Mouse (Mus musculus) CD4-positive helper T cell, adult 2 months (primary cell): Measurements from ENCODE around the gene Prss41.
"Not testable (repeated sequence)": the region's sequence is repeated elsewhere in the genome, so short reads cannot be mapped to it uniquely, and the experiment has no call there.

ENCODE experiments used
- DNase-seq: peaks from one replicate; pipeline ENCODE4 v3.0.0-alpha.2; 2012; ENCODE audit warnings: low read depth, missing footprints, low spot score

Gene Prss41

DNA sequence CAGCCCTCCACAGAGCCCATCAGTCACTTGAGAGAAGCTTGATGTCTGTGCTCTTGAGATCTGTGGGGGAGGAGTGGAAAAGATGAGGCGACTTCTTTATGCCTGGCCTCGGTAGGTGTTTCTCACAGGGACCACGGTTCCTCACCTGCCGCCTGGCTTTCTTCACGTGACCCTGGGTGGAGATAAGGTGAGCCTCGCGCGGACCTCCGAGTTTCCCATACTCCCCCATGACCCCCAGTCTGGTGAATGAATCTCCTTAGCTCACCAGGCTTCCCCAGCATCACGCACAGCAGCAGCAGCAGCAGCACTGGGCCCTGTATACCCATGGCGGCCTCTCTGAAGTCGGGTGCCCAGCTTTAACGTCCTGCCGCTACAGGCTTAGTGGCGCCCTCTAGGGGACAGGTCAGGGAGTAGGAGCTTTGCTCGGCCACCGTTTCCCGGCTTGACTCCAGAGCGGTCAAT is at the start of gene Prss41, which contains the start of gene Prss32:
Gene Prss41 (minus strand): TSS at position 361 of the 462 bp plus-strand sequence.
Gene Prss32 (plus strand): TSS at position 44 of the 462 bp plus-strand sequence.
- peak; percentile 76 for DNase-seq

DNA sequence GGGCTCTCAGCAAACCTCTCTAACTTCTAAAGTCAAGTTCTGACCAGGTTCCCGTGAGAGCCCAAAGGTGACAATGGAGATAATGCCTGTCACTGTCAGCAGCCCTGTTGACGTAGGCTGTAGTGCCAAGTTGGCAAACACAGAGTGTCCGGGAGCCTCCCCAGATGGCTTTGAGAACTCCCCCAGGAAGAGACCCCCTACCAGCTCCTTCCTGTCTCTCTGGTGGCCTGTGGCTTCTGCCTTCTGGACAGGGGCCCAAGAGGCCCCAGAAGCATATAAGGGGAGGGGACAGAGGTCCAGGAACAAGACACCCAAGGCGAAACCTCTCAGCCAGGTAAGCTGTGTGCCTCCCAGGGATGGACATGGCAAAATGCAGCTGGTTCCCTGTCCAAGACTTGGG is 36.6 kb upstream of the Prss41 start, which contains the start of the genes Dcpp1 and Dcpp2:
Gene Dcpp1 (plus strand): TSS at position 301 of the 400 bp plus-strand sequence.
Gene Dcpp2 (plus strand): TSS at position 305 of the 400 bp plus-strand sequence.
- not testable (repeated sequence) for DNase-seq

DNA sequence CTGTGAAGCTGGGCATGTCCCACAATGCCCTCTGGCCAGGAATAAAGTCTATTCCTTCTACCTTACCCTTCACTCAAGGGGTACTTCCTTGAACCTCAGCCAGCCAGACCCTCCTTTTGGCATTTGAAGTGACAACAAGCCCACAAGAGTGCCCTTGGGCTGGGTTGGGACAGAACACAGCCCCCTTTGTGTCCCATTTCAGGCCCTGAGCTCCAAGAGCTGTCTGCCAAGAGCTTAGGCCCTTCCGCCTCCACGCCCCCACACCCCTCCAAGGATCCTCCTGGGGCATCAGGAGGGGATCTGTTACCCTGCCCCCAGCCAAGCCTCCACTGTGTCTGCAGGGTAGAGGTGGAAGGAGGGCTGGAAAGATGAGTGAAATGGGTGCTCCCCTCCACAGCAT is 33.2 kb upstream of the Prss41 start:
- DNase-seq: no peak

GRCm38 (mm10) chr17:23876741-23877140 is 32.8 kb upstream of the Prss41 start:
- DNase-seq: no peak

DNA sequence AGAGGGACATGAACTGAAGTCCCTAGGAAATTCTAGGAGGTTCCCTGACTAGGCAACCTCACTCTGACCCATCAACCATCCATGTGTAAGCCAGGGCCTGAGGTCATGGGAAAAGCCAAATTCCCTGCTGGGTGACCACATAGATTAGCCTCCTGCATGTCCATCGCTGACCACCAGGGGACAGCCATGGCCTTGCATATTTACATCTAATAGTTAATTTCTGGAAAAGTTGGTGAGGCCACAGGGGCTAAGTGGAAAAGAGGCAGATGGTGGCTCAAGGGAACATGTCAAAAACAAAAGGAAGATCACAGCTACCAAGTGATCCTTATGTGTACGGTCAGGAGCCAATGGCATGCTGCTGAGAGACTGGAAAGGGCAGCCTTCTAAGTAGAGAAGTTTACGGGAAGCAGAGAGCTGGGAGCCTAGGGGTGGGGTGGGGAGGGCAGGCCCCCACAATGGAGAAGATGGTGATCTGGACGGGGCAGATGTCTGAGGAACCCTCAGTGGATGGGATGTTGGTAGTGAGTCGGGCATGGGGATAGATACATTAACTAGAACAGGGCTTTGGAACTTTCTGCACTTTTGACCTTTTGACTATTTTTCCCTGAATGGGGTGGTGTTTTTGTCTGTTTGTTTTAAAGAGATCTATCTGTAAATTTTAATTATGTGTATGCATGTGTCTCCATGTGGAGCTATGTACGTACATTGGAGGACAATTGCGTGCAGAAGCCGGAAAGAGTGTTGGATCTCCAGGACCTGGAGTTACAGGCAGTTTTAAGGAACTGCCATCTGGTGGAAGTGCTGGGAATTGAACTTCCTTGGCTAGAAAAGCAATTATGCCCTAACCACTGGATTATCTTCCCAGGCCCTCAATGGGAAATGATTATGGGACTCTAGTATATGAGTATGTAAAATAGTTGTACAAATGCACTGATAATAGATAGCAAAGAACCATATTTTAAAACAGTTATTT is 30.2 kb upstream of the Prss41 start:
- no peak for DNase-seq

DNA sequence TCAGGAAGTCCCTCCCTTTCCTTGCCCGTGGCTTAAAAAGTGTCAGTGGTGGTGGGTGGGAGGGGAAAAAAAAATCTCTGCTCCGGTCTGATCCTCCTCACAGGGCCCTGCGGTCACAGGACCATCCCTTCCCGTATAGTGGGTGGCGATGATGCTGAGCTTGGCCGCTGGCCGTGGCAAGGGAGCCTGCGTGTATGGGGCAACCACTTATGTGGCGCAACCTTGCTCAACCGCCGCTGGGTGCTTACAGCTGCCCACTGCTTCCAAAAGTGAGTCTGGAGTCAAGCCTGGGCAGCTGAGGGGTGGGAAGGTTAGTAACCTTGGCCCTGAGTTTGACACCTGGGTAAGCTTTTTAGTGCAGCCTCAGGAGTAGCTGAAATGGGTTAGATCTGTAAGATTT is 24.5 kb upstream of the Prss41 start:
- no peak for DNase-seq

DNA sequence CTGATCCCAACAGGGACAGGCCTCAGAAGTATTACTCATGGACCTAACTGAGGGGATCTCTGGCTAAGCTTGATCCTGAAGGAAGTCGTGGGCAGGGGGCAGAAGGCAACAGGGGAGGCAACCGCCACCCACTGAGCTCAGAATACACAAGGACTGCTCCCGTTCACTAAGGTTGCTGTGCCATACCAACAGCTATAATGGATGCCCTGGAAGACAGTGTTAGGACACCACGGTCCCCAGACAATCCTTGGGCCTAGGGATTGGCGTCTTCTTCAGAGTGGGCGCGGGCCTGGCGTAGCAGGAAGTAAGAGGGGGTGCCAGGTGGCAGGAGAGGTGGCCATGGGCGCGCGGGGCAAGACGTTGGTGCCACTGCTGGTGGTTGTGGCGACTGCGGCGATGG is 23.8 kb upstream of the Prss41 start, which contains the start of gene Prss21:
Gene Prss21 (plus strand): TSS at position 301 of the 400 bp plus-strand sequence.
- DNase-seq: no peak

GRCm38 (mm10) chr17:23862926-23863325 is 19.0 kb upstream of the Prss41 start:
- no peak for DNase-seq

- no peak for DNase-seq
Observed at GRCm38 (mm10) chr17:23857913-23858312, 13.9 kb upstream of the Prss41 start.

GRCm38 (mm10) chr17:23857193-23857592 is 13.2 kb upstream of the Prss41 start:
- DNase-seq: no peak

- DNase-seq: no peak
Observed at GRCm38 (mm10) chr17:23854229-23854765, 10.3 kb upstream of the Prss41 start.

DNA sequence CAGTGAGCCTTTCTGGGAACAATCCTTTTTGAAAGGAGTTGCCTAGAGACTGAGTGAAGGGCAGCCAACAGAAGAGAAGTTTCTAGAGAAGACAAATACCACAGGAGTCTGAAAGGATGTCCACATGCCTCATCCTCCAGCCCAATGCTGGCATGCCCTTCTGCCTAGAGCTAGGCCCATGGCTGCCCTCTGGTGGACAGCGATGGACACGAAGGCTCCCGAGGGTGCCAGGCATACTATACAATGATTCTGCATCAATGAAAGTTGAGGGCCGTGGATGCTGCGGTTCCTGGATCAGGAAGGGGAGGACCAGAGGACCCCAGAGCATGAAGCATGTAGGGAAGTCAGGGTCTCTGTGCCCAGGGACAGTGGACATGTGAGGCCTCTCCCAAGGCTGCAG is 9.3 kb upstream of the Prss41 start:
- peak; percentile 41 for DNase-seq

DNA sequence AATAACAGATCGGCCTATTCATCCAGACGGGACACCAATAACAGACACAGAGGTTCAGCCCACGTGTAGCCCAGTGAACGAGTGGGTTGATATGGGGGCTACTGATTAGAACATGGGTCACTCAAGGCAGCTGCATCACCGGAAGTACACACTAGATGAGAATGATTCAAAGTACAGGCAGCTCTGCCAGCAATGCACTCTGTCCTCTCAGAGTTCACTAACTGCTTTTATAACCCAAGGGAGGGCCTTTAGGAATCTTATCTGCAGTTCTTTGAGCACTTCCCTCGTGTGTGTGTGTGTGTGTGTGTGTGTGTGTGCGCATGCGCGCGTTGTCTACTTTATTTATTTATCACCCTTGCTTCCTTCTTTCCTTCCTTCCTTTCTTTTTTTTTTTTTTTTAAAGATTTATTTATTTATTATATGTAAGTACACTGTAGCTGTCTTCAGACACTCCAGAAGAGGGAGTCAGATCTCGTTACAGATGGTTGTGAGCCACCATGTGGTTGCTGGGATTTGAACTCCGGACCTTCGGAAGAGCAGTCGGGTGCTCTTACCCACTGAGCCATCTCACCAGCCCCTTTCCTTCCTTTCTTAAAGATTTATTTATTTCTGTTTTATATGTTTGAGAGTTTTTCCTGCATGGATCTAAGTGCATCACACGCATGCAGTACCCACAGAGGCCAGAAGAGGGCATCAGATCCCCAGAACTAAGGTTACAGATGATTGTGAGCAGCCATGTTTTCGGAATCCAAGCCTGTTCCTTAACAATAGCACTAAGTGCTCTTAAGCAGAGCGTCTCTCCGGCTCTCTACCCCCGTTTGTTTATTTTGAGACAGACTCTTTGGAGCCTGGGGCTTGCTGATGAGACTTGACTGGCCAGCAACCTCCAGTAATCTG is 7.1 kb upstream of the Prss41 start:
- peak; percentile 66 for DNase-seq

GRCm38 (mm10) chr17:23850028-23850427 is 6.1 kb upstream of the Prss41 start:
- DNase-seq: no peak

DNA sequence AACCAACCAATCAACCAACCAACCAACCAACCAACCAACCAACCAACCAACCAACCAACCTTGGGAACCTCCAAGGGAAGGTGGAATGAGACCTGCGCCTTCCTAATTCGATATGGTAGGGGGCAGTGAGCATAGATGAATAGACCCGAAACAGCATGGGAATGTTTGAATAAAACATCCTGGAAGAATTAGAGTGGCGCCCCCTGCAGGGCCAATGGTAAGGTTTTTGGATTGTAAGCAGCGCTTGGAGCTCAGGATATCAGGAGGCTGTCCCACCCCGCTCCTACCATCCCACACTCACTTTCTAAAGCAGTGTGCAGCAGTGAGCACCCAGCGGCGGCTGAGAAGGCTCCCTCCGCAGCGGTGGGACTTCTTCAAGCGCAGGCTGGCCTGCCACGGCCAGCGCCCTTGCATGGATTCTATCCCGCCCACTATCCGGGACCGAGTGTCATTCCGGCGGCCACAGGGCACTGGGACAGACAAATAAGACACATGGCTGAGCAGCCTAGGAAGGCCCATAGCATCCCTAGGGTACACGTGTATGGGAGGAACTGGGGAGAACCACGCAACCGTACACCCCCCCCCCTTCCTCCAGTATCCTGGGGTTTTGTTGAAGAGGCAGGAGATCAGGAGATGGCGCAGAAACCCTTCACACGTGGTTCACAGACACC is 696 bp downstream of the Prss41 start:
- no peak for DNase-seq

DNA sequence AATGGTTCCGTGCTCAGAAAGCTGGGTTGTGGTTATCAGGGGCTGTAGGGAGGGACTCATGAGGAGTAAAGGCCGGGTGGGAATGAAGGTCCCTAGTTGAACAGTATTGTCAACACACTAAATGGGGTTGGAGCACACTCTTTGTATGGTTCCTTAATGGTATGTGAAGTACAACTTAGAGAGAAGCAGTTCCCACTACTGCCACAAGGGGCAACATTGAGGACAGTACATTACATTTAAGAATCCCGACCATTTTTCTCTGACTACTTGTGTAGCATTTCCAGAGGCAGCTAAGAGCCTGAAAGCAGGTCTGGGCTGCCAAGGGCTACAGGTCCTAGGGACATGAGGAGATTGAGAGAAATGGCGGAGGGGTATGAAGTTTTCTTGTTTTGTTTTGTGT is 2.8 kb downstream of the Prss41 start:
- DNase-seq: peak; percentile 77

GRCm38 (mm10) chr17:23836006-23836575 is 7.9 kb downstream of the Prss41 start, which contains the start of gene Prss33:
Gene Prss33 (minus strand): TSS chr17:23836056.
- DNase-seq: no peak

DNA sequence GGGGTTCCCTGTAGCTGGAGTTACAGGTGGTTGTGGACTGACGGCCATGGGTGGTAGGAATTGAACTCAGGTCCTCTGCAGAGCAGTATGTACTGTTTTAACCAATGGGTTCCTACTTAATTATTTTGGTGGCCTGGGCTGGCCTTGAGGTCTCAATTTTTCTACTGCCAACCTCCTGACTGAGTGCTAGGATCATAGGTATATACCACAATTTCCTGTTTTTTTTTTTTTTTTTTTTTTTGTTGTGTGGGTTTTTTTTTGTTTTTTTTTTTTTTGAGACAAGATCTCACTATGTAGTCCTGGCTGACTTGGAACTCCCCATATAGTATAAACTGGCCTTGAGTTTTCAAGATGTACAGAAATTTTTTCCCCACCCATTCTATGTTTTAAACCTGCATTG is 12.8 kb downstream of the Prss41 start:
- DNase-seq: no peak

- DNase-seq: peak; percentile 93
Observed at GRCm38 (mm10) chr17:23829064-23829619, 14.8 kb downstream of the Prss41 start, which contains the start of gene Elob. Gene Elob (minus strand): TSS chr17:23829136.
